Mouse (Mus musculus) CH12.LX (cell line): ENCODE data around the gene Uqcrq. TPM values are rescaled to one million over a fixed set of nuclear protein-coding genes. Genes with fewer than 3 reads are reported as not detected.

Source experiments
- DNase-seq: peaks from one replicate; pipeline ENCODE4 v3.0.0-alpha.2; 2013; ENCODE audit errors: extremely low read depth
- H3K27ac ChIP-seq: 2 replicates; pipeline ENCODE4 v1.5.1; 2012; ENCODE audit warnings: low read depth, mild to moderate bottlenecking, control low read depth, moderate library complexity; ENCODE audit not compliant: insufficient read depth
- H3K27me3 ChIP-seq: replicated peaks from 2 replicates; pipeline ENCODE3; 2012; ENCODE audit warnings: inconsistent platforms
- H3K36me3 ChIP-seq, 2 experiments: replicated peaks in 1 of 2; 2 replicates each; pipeline versions ENCODE3 to v1.6.1; 2012; ENCODE audit warnings: inconsistent platforms in 1 of 2, low read length in 1 of 2, mild to moderate bottlenecking in 1 of 2, mixed read lengths in 1 of 2, moderate library complexity in 1 of 2; ENCODE audit not compliant: control insufficient read depth in 1 of 2, insufficient read depth in 1 of 2
- H3K4me1 ChIP-seq, 2 experiments: 2 replicates each; pipeline ENCODE4 v1.6.1; 2012; ENCODE audit warnings: inconsistent platforms in 1 of 2, moderate library complexity in 1 of 2; ENCODE audit not compliant: insufficient read depth in 2 of 2, control insufficient read depth in 1 of 2
- H3K4me2 ChIP-seq: 2 replicates; pipeline ENCODE4 v1.6.1; 2012; ENCODE audit warnings: low read depth, mild to moderate bottlenecking, control low read depth; ENCODE audit not compliant: poor library complexity, insufficient read depth, severe bottlenecking
- H3K4me3 ChIP-seq, 3 experiments: fragments of 150-350 bp in 1 of 3; sonication (generic) in 1 of 3; replicated peaks in 1 of 3; 2 replicates each; pipeline versions ENCODE3 to v1.5.1; 2011 to 2012; ENCODE audit warnings: low read depth in 2 of 3, low read length in 2 of 3, mild to moderate bottlenecking in 2 of 3, moderate library complexity in 2 of 3, control low read depth in 1 of 3, improper control_type of control experiment in 1 of 3, inconsistent platforms in 1 of 3, mixed read lengths in 1 of 3; ENCODE audit not compliant: poor library complexity in 1 of 3
- H3K79me2 ChIP-seq: replicated peaks from 2 replicates; pipeline ENCODE4 v1.6.1; 2012; ENCODE audit warnings: mild to moderate bottlenecking, moderate library complexity; ENCODE audit not compliant: control insufficient read depth, poor library complexity, insufficient read depth, severe bottlenecking; ENCODE audit errors: extremely low read depth
- H3K9ac ChIP-seq: 2 replicates; pipeline ENCODE4 v1.6.1; 2012; ENCODE audit warnings: low read depth, mild to moderate bottlenecking, control low read depth, moderate library complexity; ENCODE audit not compliant: insufficient read depth
- H3K9me3 ChIP-seq: replicated peaks from 2 replicates; pipeline ENCODE3; 2012; ENCODE audit warnings: low read length, inconsistent platforms, mixed read lengths
- BHLHE40 ChIP-seq: IDR thresholded peaks from 2 replicates; pipeline ENCODE4 v1.6.1; 2011; ENCODE audit warnings: mild to moderate bottlenecking, low read depth, low read length, improper control_type of control experiment
- CHD2 ChIP-seq: IDR thresholded peaks from 2 replicates; pipeline ENCODE4 v1.6.1; 2011; ENCODE audit warnings: low read length, improper control_type of control experiment
- E2F4 ChIP-seq: IDR thresholded peaks from 2 replicates; pipeline ENCODE4 v1.6.1; 2011; ENCODE audit warnings: low read depth, low read length, improper control_type of control experiment; ENCODE audit not compliant: insufficient replicate concordance
- ELF1 ChIP-seq: IDR thresholded peaks from 2 replicates; pipeline ENCODE4 v1.6.1; 2014; ENCODE audit warnings: low read depth, mild to moderate bottlenecking, inconsistent platforms, low read length, improper control_type of control experiment
- EP300 ChIP-seq: IDR thresholded peaks from 2 replicates; pipeline ENCODE4 v1.6.1; 2011; ENCODE audit warnings: low read length, improper control_type of control experiment
- ETS1 ChIP-seq: conservative IDR thresholded peaks from 2 replicates; pipeline ENCODE4 v1.6.1; 2012; ENCODE audit warnings: low read depth, mild to moderate bottlenecking, inconsistent platforms, low read length, improper control_type of control experiment, moderate library complexity
- GABPA ChIP-seq: IDR thresholded peaks from 2 replicates; pipeline ENCODE4 v1.6.1; 2012; ENCODE audit warnings: low read depth, low read length, improper control_type of control experiment, inconsistent platforms; ENCODE audit not compliant: insufficient replicate concordance
- JUND ChIP-seq: conservative IDR thresholded peaks from 2 replicates; pipeline ENCODE4 v1.6.1; 2011; ENCODE audit warnings: low read depth, low read length, improper control_type of control experiment
- KAT2A ChIP-seq: IDR thresholded peaks from 2 replicates; pipeline ENCODE4 v1.6.1; 2012; ENCODE audit warnings: low read length, improper control_type of control experiment, inconsistent platforms; ENCODE audit not compliant: insufficient replicate concordance
- MAFK ChIP-seq: IDR thresholded peaks from 2 replicates; pipeline ENCODE4 v1.6.1; 2011; ENCODE audit warnings: low read length, improper control_type of control experiment; ENCODE audit not compliant: insufficient replicate concordance
- MAX ChIP-seq: IDR thresholded peaks from 2 replicates; pipeline ENCODE4 v1.6.1; 2011; ENCODE audit warnings: low read length, improper control_type of control experiment
- MYC ChIP-seq: IDR thresholded peaks from 2 replicates; pipeline ENCODE4 v1.6.1; 2011; ENCODE audit warnings: low read depth, mild to moderate bottlenecking, improper control_type of control experiment, low read length
- NRF1 ChIP-seq: IDR thresholded peaks from 2 replicates; pipeline ENCODE4 v1.6.1; 2014; ENCODE audit warnings: low read depth, mild to moderate bottlenecking, inconsistent platforms, low read length, improper control_type of control experiment, moderate library complexity
- POLR2AphosphoS2 ChIP-seq: IDR thresholded peaks from 2 replicates; pipeline ENCODE4 v1.6.1; 2011; ENCODE audit warnings: low read depth, low read length, improper control_type of control experiment
- RAD21 ChIP-seq: IDR thresholded peaks from 2 replicates; pipeline ENCODE4 v1.6.1; 2011; ENCODE audit warnings: low read depth, mild to moderate bottlenecking, low read length, improper control_type of control experiment, moderate library complexity
- RCOR1 ChIP-seq: conservative IDR thresholded peaks from 2 replicates; pipeline ENCODE4 v1.6.1; 2012; ENCODE audit warnings: low read depth, mild to moderate bottlenecking, inconsistent platforms, low read length, improper control_type of control experiment
- SMC3 ChIP-seq: IDR thresholded peaks from 2 replicates; pipeline ENCODE4 v1.6.1; 2011; ENCODE audit warnings: low read depth, low read length, improper control_type of control experiment
- TBP ChIP-seq: conservative IDR thresholded peaks from 2 replicates; pipeline ENCODE4 v1.6.1; 2011; ENCODE audit warnings: low read depth, low read length, improper control_type of control experiment
- USF2 ChIP-seq: conservative IDR thresholded peaks from 2 replicates; pipeline ENCODE4 v1.6.1; 2011; ENCODE audit warnings: low read depth, low read length, improper control_type of control experiment
- ZC3H11A ChIP-seq: IDR thresholded peaks from 2 replicates; pipeline ENCODE4 v1.6.1; 2012; ENCODE audit warnings: low read depth, mild to moderate bottlenecking, inconsistent platforms, low read length, improper control_type of control experiment
- ZKSCAN1 ChIP-seq: IDR thresholded peaks from 2 replicates; pipeline ENCODE4 v1.6.1; 2012; ENCODE audit warnings: low read depth, inconsistent platforms, low read length, improper control_type of control experiment, borderline replicate concordance
- dilution Hi-C: fragments of 300-500 bp; cut with MboI; formaldehyde crosslinking; loops from 2 replicates; pipeline ENCODE4 v1.14.3; 2020; ENCODE audit warnings: low sequenced_read_pairs; ENCODE audit not compliant: extremely low pct_unique_long_range_greater_than_20kb, extremely low pct_ligation_motif_present
- in situ Hi-C: fragments of 300-500 bp; cut with MboI; formaldehyde crosslinking; loops from 3 replicates; pipeline ENCODE4 v1.14.3; 2019; ENCODE audit warnings: low sequenced_read_pairs, low pct_ligation_motif_present, low pct_unique_long_range_greater_than_20kb, mixed read lengths
- polyA plus RNA-seq: library from polyadenylated mRNA; unstranded; fragments of >175 nt; gene quantifications from 2 replicates; pipeline ENCODE4 v1.2.1, GENCODE M21; 2012; ENCODE audit warnings: low read depth; ENCODE audit not compliant: insufficient read length
- total RNA-seq, 2 experiments: library from RNA; depleted of rRNA; stranded (reverse); fragments of 300-350 nt in 1 of 2; fragments of >200 nt in 1 of 2; gene quantifications; 2 replicates each; pipeline ENCODE4 v1.2.3; 2012 to 2014

The Uqcrq gene
- total and polyA plus RNA-seq, 3 experiments, result 120 to 765 (median 168) TPM

DNA sequence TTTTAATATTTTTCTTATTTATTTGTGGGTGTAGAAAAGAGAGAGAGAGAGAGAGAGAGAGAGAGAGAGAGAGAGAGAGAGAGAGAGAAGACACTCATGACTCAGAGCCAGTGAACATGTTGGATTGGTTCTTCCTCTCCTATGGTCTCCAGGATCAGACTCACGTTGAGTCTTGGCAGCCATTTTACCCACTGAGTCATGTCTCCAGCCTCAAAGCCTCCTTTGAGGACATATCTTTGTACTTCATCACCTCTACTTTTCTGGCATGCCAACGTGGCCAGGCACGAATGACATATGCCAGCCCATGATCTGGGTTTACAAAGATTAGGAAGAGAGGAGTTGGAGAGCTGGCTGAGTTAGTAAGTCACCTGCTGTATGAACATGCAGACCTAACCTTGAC lies 29.6 kb upstream of the Uqcrq start:
- Histone ChIP-seq H3K27me3 (no peaks in the 10 kb centered on the region), H3K4me1 (peaks cover 0 to 4% of the 10 kb centered on the region in 2 experiments; a peak in 2 of 4 replicates), H3K9me3 (peaks cover 5% of the 10 kb centered on the region)
- TF ChIP-seq TBP (no peak), ZKSCAN1 (no peak), ZC3H11A (no peak), EP300 (no peak), KAT2A (no peak), BHLHE40 (no peak), RCOR1 (no peak), MYC (no peak), ELF1 (no peak), CHD2 (no peak), MAX (no peak), ETS1 (no peak), SMC3 (no peak), USF2 (no peak), MAFK (no peak), GABPA (no peak), RAD21 (no peak)
- TF ChIP-seq, all 38 proteins: peak for 0
- H3K4me3 ChIP-seq, result no peak overlapping the region
- no peak overlapping the region for H3K4me2 ChIP-seq
- no peak overlapping the region for H3K9ac ChIP-seq
- in situ Hi-C loops, result loop anchor here (10.0 kb wide), 1 partner anchor 395 kb away; the partner anchor contains the start of gene Gm12216
- no peak overlapping the region for H3K27ac ChIP-seq
- no peaks in the 10 kb centered on the region for H3K79me2 ChIP-seq
- H3K36me3 ChIP-seq, result no peaks in the 10 kb centered on the region
- DNase-seq, result no peak
- dilution Hi-C loops, result no loop called here

DNA sequence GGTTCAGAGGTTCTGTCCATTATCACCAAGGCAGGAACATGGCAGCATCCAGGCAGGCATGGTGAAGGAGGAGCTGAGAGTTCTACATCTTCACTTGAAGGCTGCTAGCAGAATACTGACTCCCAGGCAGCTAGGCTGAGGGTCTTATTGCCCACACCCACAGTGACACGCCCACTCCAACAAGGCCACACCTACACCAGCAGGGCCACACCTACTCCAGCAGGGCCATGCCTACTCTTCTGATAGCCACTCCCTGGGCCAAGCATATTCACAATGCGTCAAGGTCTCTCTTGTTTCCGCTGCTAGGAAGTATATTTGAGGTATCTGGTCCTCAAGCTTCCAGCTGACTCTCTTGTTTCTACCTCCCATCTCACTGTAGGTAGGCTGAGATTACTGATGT lies 28.4 kb upstream of the Uqcrq start:
- DNase-seq, result no peak
- no peaks in the 10 kb centered on the region for H3K36me3 ChIP-seq
- H3K4me2 ChIP-seq, result no peak overlapping the region
- H3K4me3 ChIP-seq, result no peak overlapping the region
- dilution Hi-C loops, result no loop called here
- no peak overlapping the region for H3K9ac ChIP-seq
- no peaks in the 10 kb centered on the region for H3K79me2 ChIP-seq
- in situ Hi-C loops, result no loop called here
- H3K27ac ChIP-seq, result no peak overlapping the region
- peaks cover 5% of the 10 kb centered on the region for H3K9me3 ChIP-seq
- H3K27me3 ChIP-seq, result no peaks in the 10 kb centered on the region
- TF ChIP-seq ZC3H11A (no peak), POLR2AphosphoS2 (no peak), JUND (no peak), TBP (no peak), NRF1 (no peak), EP300 (no peak), E2F4 (no peak)
- peaks cover under 1 to 4% of the 10 kb centered on the region in 2 experiments; a peak in 2 of 4 replicates for H3K4me1 ChIP-seq
